Mouse (Mus musculus) neural tube, embryonic 14.5 days (tissue): ENCODE measurements around the gene Inafm2. TPM values are rescaled to one million over a fixed set of nuclear protein-coding genes. Genes with fewer than 3 reads are reported as not detected.

ENCODE experiments used
- ATAC-seq: fragments of 200-750 bp; cut with Nextera tagmentation; 2 replicates; pipeline ENCODE4 v1.8.0; 2017; ENCODE audit warnings: low read depth, mild to moderate bottlenecking, moderate TSS enrichment, moderate library complexity
- H3K27ac ChIP-seq: fragments of 300-500 bp; sonication (generic); 2 replicates; pipeline ENCODE4 v1.5.1; 2014; ENCODE audit warnings: low read depth, mild to moderate bottlenecking, control low read depth, low read length, moderate library complexity, mixed read lengths
- H3K27me3 ChIP-seq: fragments of 300-500 bp; sonication (generic); 2 replicates; pipeline ENCODE4 v1.6.1; 2014; ENCODE audit warnings: low read length; ENCODE audit not compliant: control insufficient read depth, insufficient read depth
- H3K36me3 ChIP-seq: fragments of 300-500 bp; sonication (generic); 2 replicates; pipeline ENCODE4 v1.6.1; 2014; ENCODE audit warnings: low read length, mixed read lengths; ENCODE audit not compliant: control insufficient read depth, insufficient read depth
- H3K4me1 ChIP-seq: fragments of 300-500 bp; sonication (generic); 2 replicates; pipeline ENCODE4 v1.6.1; 2014; ENCODE audit warnings: low read length; ENCODE audit not compliant: control insufficient read depth, insufficient read depth
- H3K4me2 ChIP-seq: fragments of 300-500 bp; sonication (generic); 2 replicates; pipeline ENCODE4 v1.6.1; 2014; ENCODE audit warnings: mild to moderate bottlenecking, low read depth, low read length, control low read depth
- H3K4me3 ChIP-seq: fragments of 300-500 bp; sonication (generic); 2 replicates; pipeline ENCODE4 v1.5.1; 2014; ENCODE audit warnings: low read depth, low read length, control low read depth, mixed read lengths
- H3K9ac ChIP-seq: fragments of 300-500 bp; sonication (generic); replicated peaks from 2 replicates; pipeline ENCODE4 v1.6.1; 2014; ENCODE audit warnings: low read depth, mild to moderate bottlenecking, control low read depth, low read length, mixed read lengths
- H3K9me3 ChIP-seq: fragments of 300-500 bp; sonication (generic); 2 replicates; pipeline ENCODE4 v1.6.1; 2016; ENCODE audit warnings: low read length; ENCODE audit not compliant: control insufficient read depth
- WGBS: fragments of 180-500 bp; shearing (Covaris S2); extraction: QIAGEN DNeasy Blood & Tissue Kit; methylation state at CpG from one replicate; pipeline ENCODE4 v1.1.7; 2014; 5-methylcytosine and 5-hydroxymethylcytosine counted together
- polyA plus RNA-seq: library from polyadenylated mRNA; unstranded; fragments of >200 nt; fragmentation: Nextera tagmentation; extraction: Ambion mirVana; gene quantifications from 2 replicates; pipeline ENCODE4 v1.2.1, GENCODE M21; 2014

The Inafm2 gene
- polyA plus RNA-seq, 1 experiment from 2014 or later, result 32.3 TPM

DNA sequence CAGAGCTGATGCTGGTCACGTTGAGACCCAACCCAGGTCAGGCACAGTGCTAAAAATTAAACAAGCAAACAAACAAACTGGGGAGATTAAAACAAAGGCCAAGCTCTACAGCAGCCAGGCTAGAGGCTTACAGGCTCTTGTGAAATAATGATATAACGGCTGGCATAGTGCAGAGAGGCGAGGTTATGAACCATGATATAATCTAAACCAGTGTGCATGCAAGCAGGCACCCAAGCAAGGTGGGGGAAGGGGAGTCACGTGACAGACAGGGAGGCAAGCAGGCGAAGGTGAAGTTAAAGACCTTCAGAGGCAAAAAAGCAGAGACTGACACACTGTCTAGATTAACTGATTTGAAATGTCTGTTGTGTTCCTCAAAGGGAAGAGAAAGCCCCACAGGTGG is 37.5 kb downstream of the Inafm2 start:
- Histone ChIP-seq H3K4me2 (no peak overlapping the region), H3K4me1 (peaks cover 13% of the 10 kb centered on the region; the same call in 1 of the 2 replicates), H3K4me3 (no peak overlapping the region), H3K27me3 (no peaks in the 10 kb centered on the region), H3K9me3 (no peaks in the 10 kb centered on the region), H3K27ac (no peak overlapping the region), H3K9ac (no peak overlapping the region), H3K36me3 (peaks cover 11% of the 10 kb centered on the region)
- ATAC-seq, result no peak
- 76% methylated on average over 5 of the region's 5 CpGs for WGBS

DNA sequence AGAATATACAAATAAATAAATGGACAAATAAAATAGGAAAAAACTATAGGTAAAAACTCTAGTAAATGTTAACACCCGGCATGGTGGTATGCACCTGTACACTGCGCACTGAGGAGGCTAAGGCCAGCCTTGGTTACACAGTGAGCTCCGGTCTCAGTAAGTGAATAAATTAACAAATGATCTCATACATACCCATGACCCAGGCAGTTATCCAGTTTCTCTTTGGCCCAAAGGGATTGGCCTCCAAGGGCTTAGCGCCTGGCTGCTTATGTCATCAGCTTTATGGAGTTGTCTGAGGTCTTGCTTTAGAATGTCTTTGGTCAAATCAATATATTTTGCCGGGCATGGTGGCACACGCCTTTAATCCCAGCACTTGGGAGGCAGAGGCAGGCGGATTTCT is 38.1 kb downstream of the Inafm2 start:
- H3K27me3 ChIP-seq, result no peaks in the 10 kb centered on the region
- peaks cover 15% of the 10 kb centered on the region for H3K36me3 ChIP-seq
- no peak overlapping the region for H3K27ac ChIP-seq
- H3K9me3 ChIP-seq, result no peaks in the 10 kb centered on the region
- no peak overlapping the region for H3K9ac ChIP-seq
- WGBS, result 91% methylated on average over 7 of the region's 7 CpGs
- H3K4me3 ChIP-seq, result no peak overlapping the region
- ATAC-seq, result no peak
- peaks cover 13% of the 10 kb centered on the region; the same call in 1 of the 2 replicates for H3K4me1 ChIP-seq
- H3K4me2 ChIP-seq, result no peak overlapping the region

DNA sequence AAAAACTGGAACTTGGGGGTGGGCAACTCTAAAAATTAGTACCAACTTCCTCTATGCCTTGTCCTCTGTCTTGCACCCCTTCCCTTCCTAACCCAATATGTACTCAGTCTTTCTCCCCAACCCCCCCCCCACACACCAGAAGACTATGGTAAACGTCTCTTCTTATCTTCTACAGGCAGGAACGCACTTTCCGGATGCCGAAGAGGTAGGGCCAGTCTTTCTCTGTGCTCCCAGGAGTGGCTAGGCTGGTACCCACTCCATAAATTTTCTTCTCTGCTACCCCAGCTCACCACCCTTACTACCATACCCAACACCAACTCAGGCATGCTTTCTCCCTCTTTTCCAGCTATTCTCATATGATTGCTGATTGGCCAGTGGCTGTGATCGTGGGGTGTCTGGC is 41.0 kb downstream of the Inafm2 start:
- no peak overlapping the region for H3K4me2 ChIP-seq
- H3K36me3 ChIP-seq, result peaks cover 21% of the 10 kb centered on the region
- ATAC-seq, result no peak
- 0 out of 2 replicates have a peak, but pooled peaks cover 6% of the 10 kb centered on the region for H3K4me1 ChIP-seq
- no peak overlapping the region for H3K27ac ChIP-seq
- no peaks in the 10 kb centered on the region for H3K9me3 ChIP-seq
- H3K27me3 ChIP-seq, result no peaks in the 10 kb centered on the region
- H3K4me3 ChIP-seq, result no peak overlapping the region
- no peak overlapping the region for H3K9ac ChIP-seq
- WGBS, result 92% methylated on average over 5 of the region's 5 CpGs

- Histone ChIP-seq H3K4me1 (0 out of 2 replicates have a peak, but pooled peaks cover 6% of the 10 kb centered on the region), H3K27ac (no peak overlapping the region), H3K9me3 (no peaks in the 10 kb centered on the region), H3K27me3 (no peaks in the 10 kb centered on the region), H3K4me3 (no peak overlapping the region), H3K9ac (no peak overlapping the region), H3K4me2 (no peak overlapping the region), H3K36me3 (peaks cover 32% of the 10 kb centered on the region)
- 79% methylated on average over 11 of the region's 11 CpGs for WGBS
- no peak for ATAC-seq
These were observed 43.9 kb downstream of the Inafm2 start for GRCm38 (mm10) chr2:118789501-118789900.

DNA sequence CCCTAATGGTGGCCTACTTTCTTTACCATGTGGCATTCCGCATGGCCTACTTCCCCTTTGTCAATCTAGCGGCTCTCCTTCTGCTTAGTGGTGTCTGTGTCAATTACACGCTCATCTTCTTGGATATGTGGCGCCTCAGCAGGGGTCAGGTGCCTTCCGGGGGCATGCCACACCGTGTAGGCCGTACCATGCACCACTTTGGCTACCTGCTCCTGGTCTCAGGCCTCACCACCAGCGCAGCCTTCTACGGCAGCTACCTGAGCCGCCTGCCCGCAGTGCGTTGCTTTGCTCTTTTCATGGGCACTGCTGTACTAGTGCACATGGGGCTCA is 44.6 kb downstream of the Inafm2 start:
- H3K4me2 ChIP-seq, result no peak overlapping the region; the same call in 1 of the 2 replicates
- 0 out of 2 replicates have a peak, but pooled peaks cover 6% of the 10 kb centered on the region for H3K4me1 ChIP-seq
- H3K36me3 ChIP-seq, result peaks cover 32% of the 10 kb centered on the region
- no peaks in the 10 kb centered on the region for H3K9me3 ChIP-seq
- ATAC-seq, result no peak
- no peaks in the 10 kb centered on the region for H3K27me3 ChIP-seq
- 59% methylated on average over 12 of the region's 12 CpGs for WGBS
- H3K27ac ChIP-seq, result no peak overlapping the region
- no peak overlapping the region for H3K9ac ChIP-seq
- no peak overlapping the region for H3K4me3 ChIP-seq

DNA sequence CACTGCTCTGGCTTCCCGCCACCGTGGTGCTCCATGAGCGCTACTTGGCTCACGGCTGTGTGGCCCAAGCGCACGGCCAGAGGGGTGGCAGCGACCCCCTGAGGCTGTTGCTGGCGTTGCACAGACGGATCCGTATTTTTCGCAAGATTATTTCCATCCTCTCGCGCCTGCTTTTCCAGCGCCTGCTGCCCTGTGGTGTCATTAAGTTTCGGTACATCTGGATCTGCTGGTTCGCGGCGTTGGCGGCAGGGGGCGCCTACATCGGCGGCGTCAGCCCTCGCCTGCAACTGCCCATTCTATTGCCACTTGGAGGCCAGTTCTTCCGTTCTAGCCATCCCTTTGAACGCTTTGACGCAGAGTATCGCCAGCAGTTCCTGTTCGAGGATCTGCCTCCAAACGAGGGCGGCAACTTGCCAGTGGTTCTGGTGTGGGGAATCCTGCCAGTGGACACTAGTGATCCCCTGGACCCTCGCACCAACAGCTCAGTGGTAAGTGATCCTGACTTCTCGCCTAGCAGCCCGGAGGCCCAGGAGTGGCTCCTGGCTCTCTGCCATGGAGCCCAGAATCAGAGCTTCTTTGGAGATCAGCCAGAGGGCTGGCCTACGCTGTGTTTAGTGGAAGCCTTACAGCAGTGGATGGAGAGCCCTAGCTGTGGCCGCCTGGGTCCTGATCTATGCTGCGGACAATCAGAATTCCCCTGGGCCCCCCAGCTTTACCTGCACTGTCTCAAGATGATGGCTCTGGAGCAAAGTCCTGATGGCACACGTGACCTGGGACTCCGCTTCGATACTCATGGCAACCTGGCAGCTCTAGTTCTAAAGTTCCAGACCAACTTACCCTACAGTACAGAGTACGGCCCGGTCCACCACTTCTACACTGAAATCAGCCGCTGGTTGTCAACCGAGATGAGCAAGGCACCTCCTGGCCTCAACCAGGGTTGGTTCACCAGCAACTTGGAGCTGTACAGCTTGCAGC is 45.3 kb downstream of the Inafm2 start:
- Histone ChIP-seq H3K4me2 (peak overlapping the region; percentile 15; the same call in 1 of the 2 replicates), H3K36me3 (peaks cover 32% of the 10 kb centered on the region), H3K4me3 (no peak overlapping the region), H3K9me3 (no peaks in the 10 kb centered on the region), H3K27me3 (no peaks in the 10 kb centered on the region), H3K4me1 (0 out of 2 replicates have a peak, but pooled peaks cover 6% of the 10 kb centered on the region), H3K9ac (no peak overlapping the region), H3K27ac (no peak overlapping the region)
- ATAC-seq, result peak; percentile 62; the same call in 1 of the 2 replicates
- WGBS, result 24% methylated on average over 44 of the region's 44 CpGs

- Histone ChIP-seq H3K27ac (no peak overlapping the region), H3K36me3 (peaks cover 26% of the 10 kb centered on the region), H3K4me1 (0 out of 2 replicates have a peak, but pooled peaks cover 6% of the 10 kb centered on the region), H3K9ac (no peak overlapping the region), H3K9me3 (no peaks in the 10 kb centered on the region), H3K4me2 (no peak overlapping the region), H3K27me3 (no peaks in the 10 kb centered on the region), H3K4me3 (no peak overlapping the region)
- WGBS, result 93% methylated on average over 26 of the region's 26 CpGs
- ATAC-seq, result no peak
These were observed 46.2 kb downstream of the Inafm2 start for GRCm38 (mm10) chr2:118791591-118792258.

GRCm38 (mm10) chr2:118792259-118792613 is 46.7 kb downstream of the Inafm2 start:
- Histone ChIP-seq H3K36me3 (peaks cover 24% of the 10 kb centered on the region), H3K9me3 (no peaks in the 10 kb centered on the region), H3K4me3 (no peak overlapping the region), H3K9ac (no peak overlapping the region), H3K4me2 (no peak overlapping the region), H3K4me1 (0 out of 2 replicates have a peak, but pooled peaks cover 6% of the 10 kb centered on the region), H3K27ac (no peak overlapping the region), H3K27me3 (no peaks in the 10 kb centered on the region)
- ATAC-seq, result no peak
- 82% methylated on average over 4 of the region's 4 CpGs for WGBS

DNA sequence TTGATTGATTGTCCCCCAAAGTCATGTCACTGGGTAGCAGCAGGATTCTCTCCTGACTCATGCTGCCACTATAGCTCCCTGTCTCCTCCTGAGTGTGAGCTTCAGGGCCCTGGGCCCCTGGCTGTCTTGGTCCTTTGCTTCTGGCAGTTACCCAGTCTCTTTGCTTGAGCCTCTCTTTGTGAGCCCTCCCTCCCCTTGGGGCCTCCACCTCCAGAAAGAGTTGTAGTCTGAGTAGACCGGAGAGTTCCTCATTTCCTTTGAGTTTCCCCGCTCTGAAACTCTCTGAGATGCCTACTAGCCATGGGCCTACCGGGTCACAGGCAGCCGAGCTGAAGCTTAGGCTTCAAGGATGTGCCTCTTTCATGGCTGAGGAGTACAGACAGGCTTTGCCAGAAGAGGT is 48.1 kb downstream of the Inafm2 start:
- 0 out of 2 replicates have a peak, but pooled peaks cover 6% of the 10 kb centered on the region for H3K4me1 ChIP-seq
- H3K9ac ChIP-seq, result no peak overlapping the region
- H3K9me3 ChIP-seq, result no peaks in the 10 kb centered on the region
- H3K4me2 ChIP-seq, result no peak overlapping the region
- no peak overlapping the region for H3K27ac ChIP-seq
- WGBS, result 90% methylated on average over 4 of the region's 4 CpGs
- H3K4me3 ChIP-seq, result no peak overlapping the region
- peaks cover 17% of the 10 kb centered on the region; the same call in 1 of the 2 replicates for H3K36me3 ChIP-seq
- no peak for ATAC-seq
- no peaks in the 10 kb centered on the region for H3K27me3 ChIP-seq
